21 mouse cellular contexts compared by ENCODE assay signal in the genomic region with DNA sequence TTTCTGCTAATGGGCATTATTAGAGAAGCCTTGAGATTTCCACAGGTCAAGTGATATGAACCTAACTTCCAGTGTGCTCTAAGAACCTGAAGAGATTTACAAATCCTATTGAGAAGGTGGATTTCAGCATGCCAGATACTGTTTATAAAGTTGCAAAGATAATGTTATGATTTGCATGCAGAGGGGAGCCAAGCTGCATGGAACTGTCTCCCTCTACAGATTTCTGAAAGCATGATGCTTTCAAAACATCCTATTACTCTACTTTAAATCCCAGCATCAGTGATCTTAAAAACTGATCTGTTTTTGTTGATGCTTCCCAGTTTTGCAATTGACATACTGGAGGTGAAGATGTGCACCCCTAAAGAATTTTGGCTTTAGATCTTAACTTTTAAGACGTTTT.
DNase-seq lines count a peak whose midpoint lies in the region; ATAC-seq and TF ChIP-seq lines count a peak whose summit lies in the region.
"Had no signal": no experiment of that assay in that cellular context is flagged by ENCODE, and none has a peak within 500 bp of the region (broad histone marks: within the 10 kb centered on the region; RNA-seq: fewer than 3 reads in every experiment).

No protein-coding gene starts in this region.

- H3K4me1 ChIP-seq in forebrain, postnatal 0 days (ENCODE audit: insufficient read depth) = no peaks in the 10 kb centered on the region
- H3K4me1 ChIP-seq in forebrain, embryonic 15.5 days = 0 out of 2 replicates have a peak, but pooled peaks cover 2% of the 10 kb centered on the region
- no peaks in the 10 kb centered on the region for H3K4me1 ChIP-seq in intestine, postnatal 0 days (replicated peaks; ENCODE audit: control insufficient read depth, insufficient read depth, low read length)
- H3K4me1 ChIP-seq in intestine, embryonic 15.5 days (replicated peaks) = no peaks in the 10 kb centered on the region
- no peaks in the 10 kb centered on the region for H3K4me1 ChIP-seq in lung, embryonic 14.5 days (ENCODE audit: insufficient read depth)
- H3K4me1 ChIP-seq in stomach, postnatal 0 days (replicated peaks; ENCODE audit: control insufficient read depth, insufficient read depth) = no peaks in the 10 kb centered on the region
- H3K4me1 ChIP-seq: embryonic facial prominence, embryonic 12.5 days; heart, embryonic 15.5 days had no signal

- H3K4me3 ChIP-seq in forebrain, postnatal 0 days (ENCODE audit: low read depth, low read length) = no peak overlapping the region
- no peak overlapping the region for H3K4me3 ChIP-seq in forebrain, embryonic 15.5 days
- no peak overlapping the region for H3K4me3 ChIP-seq in intestine, postnatal 0 days (ENCODE audit: low read depth, low read length)
- no peak overlapping the region for H3K4me3 ChIP-seq in intestine, embryonic 15.5 days (replicated peaks)
- H3K4me3 ChIP-seq in lung, embryonic 14.5 days (ENCODE audit: low read depth, low read length) = no peak overlapping the region
- no peak overlapping the region for H3K4me3 ChIP-seq in stomach, postnatal 0 days (ENCODE audit: low read depth, low read length)
- H3K4me3 ChIP-seq: embryonic facial prominence, embryonic 12.5 days; heart, embryonic 15.5 days had no signal

- H3K9me3 ChIP-seq in forebrain, postnatal 0 days (ENCODE audit: low read length) = no peaks in the 10 kb centered on the region
- H3K9me3 ChIP-seq in forebrain, embryonic 15.5 days = no peaks in the 10 kb centered on the region
- H3K9me3 ChIP-seq in intestine, postnatal 0 days (ENCODE audit: control insufficient read depth) = no peaks in the 10 kb centered on the region
- no peaks in the 10 kb centered on the region for H3K9me3 ChIP-seq in intestine, embryonic 15.5 days
- H3K9me3 ChIP-seq in lung, embryonic 14.5 days (ENCODE audit: low read depth, low read length) = no peaks in the 10 kb centered on the region
- no peaks in the 10 kb centered on the region for H3K9me3 ChIP-seq in stomach, postnatal 0 days (ENCODE audit: control insufficient read depth, low read length)
- H3K9me3 ChIP-seq: embryonic facial prominence, embryonic 12.5 days; heart, embryonic 15.5 days had no signal

- ATAC-seq in forebrain, postnatal 0 days = 0 out of 2 replicates have a peak, but pooled peaks have one; percentile 45
- ATAC-seq in forebrain, embryonic 15.5 days (replicated peaks) = no peak
- no peak for ATAC-seq in intestine, postnatal 0 days
- ATAC-seq in intestine, embryonic 15.5 days = no peak
- no peak for ATAC-seq in lung, embryonic 14.5 days (ENCODE audit: insufficient read depth)
- no peak for ATAC-seq in stomach, postnatal 0 days (ENCODE audit: low FRiP score, low TSS enrichment)
- ATAC-seq: CD4-positive, CD25-positive, alpha-beta regulatory T cell, adult 4 months; forebrain, embryonic 16.5 days had no signal

- DNase-seq in forebrain, postnatal 0 days = no peak
- DNase-seq in lung, embryonic 14.5 days = no peak
- no peak for DNase-seq in lung, postnatal 10 days
- no peak for DNase-seq in stomach, postnatal 0 days (ENCODE audit: low spot score)
- DNase-seq: adrenal gland, postnatal 10 days; B cell, adult 2 months; cerebellum, adult 11-12 months; cerebellum, adult 9-10 months; cerebellum, postnatal 25 days; gastrocnemius, postnatal 36 days; heart, adult 18-20 months; heart, postnatal 14 days had no signal

- H3K27me3 ChIP-seq in forebrain, postnatal 0 days (ENCODE audit: insufficient read depth, low read length) = no peaks in the 10 kb centered on the region
- H3K27me3 ChIP-seq in forebrain, embryonic 15.5 days = peaks cover 5% of the 10 kb centered on the region; the same call in 1 of the 2 replicates
- no peaks in the 10 kb centered on the region for H3K27me3 ChIP-seq in intestine, postnatal 0 days (replicated peaks; ENCODE audit: control insufficient read depth, insufficient read depth, low read length)
- no peaks in the 10 kb centered on the region for H3K27me3 ChIP-seq in intestine, embryonic 15.5 days (replicated peaks)
- H3K27me3 ChIP-seq in lung, embryonic 14.5 days (ENCODE audit: insufficient read depth, low read length) = no peaks in the 10 kb centered on the region
- no peaks in the 10 kb centered on the region for H3K27me3 ChIP-seq in stomach, postnatal 0 days (ENCODE audit: control insufficient read depth, insufficient read depth, low read length)
- H3K27me3 ChIP-seq: embryonic facial prominence, embryonic 12.5 days; heart, embryonic 15.5 days had no signal

- no peak overlapping the region for H3K4me2 ChIP-seq in forebrain, postnatal 0 days (ENCODE audit: low read depth)
- H3K4me2 ChIP-seq in forebrain, embryonic 15.5 days (replicated peaks) = no peak overlapping the region
- no peak overlapping the region for H3K4me2 ChIP-seq in intestine, postnatal 0 days (replicated peaks; ENCODE audit: low read depth)
- H3K4me2 ChIP-seq in intestine, embryonic 15.5 days (replicated peaks) = no peak overlapping the region
- no peak overlapping the region for H3K4me2 ChIP-seq in lung, embryonic 14.5 days
- H3K4me2 ChIP-seq in stomach, postnatal 0 days (replicated peaks; ENCODE audit: low read depth) = no peak overlapping the region
- H3K4me2 ChIP-seq: embryonic facial prominence, embryonic 12.5 days; heart, embryonic 11.5 days; heart, embryonic 15.5 days; hindbrain, embryonic 14.5 days had no signal

- TF ChIP-seq EP300 in stomach, postnatal 0 days (optimal IDR thresholded peaks at IDR 0.05) = no peak

- peak; percentile 58 for TF ChIP-seq CTCF in forebrain, postnatal 0 days (IDR thresholded peaks at IDR 0.05; ENCODE audit: low read depth)
- TF ChIP-seq CTCF in intestine, postnatal 0 days (IDR thresholded peaks at IDR 0.05; ENCODE audit: low read depth) = peak; percentile 42
- TF ChIP-seq CTCF in lung, embryonic 14.5 days (IDR thresholded peaks at IDR 0.05; ENCODE audit: low read depth) = peak; percentile 19; the same call in 1 of the 2 replicates
- TF ChIP-seq CTCF in stomach, postnatal 0 days (IDR thresholded peaks at IDR 0.05; ENCODE audit: low read depth) = peak; percentile 47

- H3K9ac ChIP-seq in forebrain, postnatal 0 days = no peak overlapping the region
- no peak overlapping the region for H3K9ac ChIP-seq in forebrain, embryonic 15.5 days (replicated peaks)
- H3K9ac ChIP-seq in intestine, postnatal 0 days (ENCODE audit: low read depth, low read length) = no peak overlapping the region
- no peak overlapping the region for H3K9ac ChIP-seq in intestine, embryonic 15.5 days
- no peak overlapping the region for H3K9ac ChIP-seq in lung, embryonic 14.5 days
- no peak overlapping the region for H3K9ac ChIP-seq in stomach, postnatal 0 days (ENCODE audit: low read length)
- H3K9ac ChIP-seq: embryonic facial prominence, embryonic 12.5 days; heart, embryonic 15.5 days; hindbrain, embryonic 14.5 days had no signal

- H3K36me3 ChIP-seq in forebrain, postnatal 0 days (ENCODE audit: insufficient read depth) = 0 out of 2 replicates have a peak, but pooled peaks cover 3% of the 10 kb centered on the region
- H3K36me3 ChIP-seq in forebrain, embryonic 15.5 days = 0 out of 2 replicates have a peak, but pooled peaks cover 3% of the 10 kb centered on the region
- peaks cover 7% of the 10 kb centered on the region; the same call in 1 of the 2 replicates for H3K36me3 ChIP-seq in intestine, postnatal 0 days (ENCODE audit: control insufficient read depth, insufficient read depth)
- H3K36me3 ChIP-seq in intestine, embryonic 15.5 days = no peaks in the 10 kb centered on the region
- peaks cover 8% of the 10 kb centered on the region for H3K36me3 ChIP-seq in lung, embryonic 14.5 days (ENCODE audit: insufficient read depth)
- no peaks in the 10 kb centered on the region; the same call in 1 of the 2 replicates for H3K36me3 ChIP-seq in stomach, postnatal 0 days (ENCODE audit: control insufficient read depth, insufficient read depth, low read length)

- H3K27ac ChIP-seq in forebrain, postnatal 0 days (ENCODE audit: low read depth, low read length) = no peak overlapping the region
- no peak overlapping the region for H3K27ac ChIP-seq in forebrain, embryonic 15.5 days (replicated peaks)
- no peak overlapping the region for H3K27ac ChIP-seq in intestine, postnatal 0 days (ENCODE audit: low read depth, low read length)
- no peak overlapping the region for H3K27ac ChIP-seq in intestine, embryonic 15.5 days
- H3K27ac ChIP-seq in lung, embryonic 14.5 days (ENCODE audit: low read depth) = no peak overlapping the region
- H3K27ac ChIP-seq in stomach, postnatal 0 days (replicated peaks) = no peak overlapping the region
- H3K27ac ChIP-seq: embryonic facial prominence, embryonic 12.5 days; heart, embryonic 15.5 days; hindbrain, embryonic 14.5 days had no signal

- 28% methylated on average over 1 of the region's 1 CpGs for WGBS in forebrain, postnatal 0 days
- WGBS in forebrain, embryonic 15.5 days = 32% methylated on average over 1 of the region's 1 CpGs
- 73% methylated on average over 1 of the region's 1 CpGs for WGBS in intestine, postnatal 0 days
- WGBS in intestine, embryonic 15.5 days = 72% methylated on average over 1 of the region's 1 CpGs
- 41% methylated on average over 1 of the region's 1 CpGs for WGBS in lung, embryonic 14.5 days
- WGBS in stomach, postnatal 0 days = 60% methylated on average over 1 of the region's 1 CpGs
